Mouse (Mus musculus) midbrain, embryonic 10.5 days (tissue): Measurements from ENCODE around the gene Recql5. TPM values are rescaled to one million over a fixed set of nuclear protein-coding genes. Genes with fewer than 3 reads are reported as not detected.

Source experiments
- DNase-seq: peaks from one replicate; pipeline ENCODE4 v3.0.0-alpha.2; 2017; ENCODE audit warnings: low spot score
- H3K27ac ChIP-seq: fragments of 300-500 bp; sonication (generic); replicated peaks from 2 replicates; pipeline ENCODE4 v1.5.1; 2016; ENCODE audit warnings: mild to moderate bottlenecking
- H3K27me3 ChIP-seq: fragments of 300-500 bp; sonication (generic); 2 replicates; pipeline ENCODE4 v1.6.1; 2016; ENCODE audit warnings: low read depth, mild to moderate bottlenecking; ENCODE audit not compliant: poor library complexity, severe bottlenecking
- H3K36me3 ChIP-seq: fragments of 300-500 bp; sonication (generic); 2 replicates; pipeline ENCODE4 v1.6.1; 2016; ENCODE audit warnings: mild to moderate bottlenecking, moderate library complexity
- H3K4me1 ChIP-seq: fragments of 300-500 bp; sonication (generic); 2 replicates; pipeline ENCODE4 v1.6.1; 2016
- H3K4me3 ChIP-seq: fragments of 300-500 bp; sonication (generic); 2 replicates; pipeline ENCODE4 v1.5.1; 2016; ENCODE audit warnings: mild to moderate bottlenecking, moderate library complexity
- H3K9me3 ChIP-seq: fragments of 300-500 bp; sonication (generic); replicated peaks from 2 replicates; pipeline ENCODE4 v1.6.1; 2016; ENCODE audit warnings: mild to moderate bottlenecking
- WGBS: fragments of 180-500 bp; shearing (Covaris S2); methylation state at CpG from one replicate; pipeline ENCODE4 v1.1.7; 2016; 5-methylcytosine and 5-hydroxymethylcytosine counted together
- polyA plus RNA-seq: library from polyadenylated mRNA; unstranded; fragments of >200 nt; fragmentation: Nextera tagmentation; extraction: Ambion mirVana; gene quantifications from 2 replicates; pipeline ENCODE4 v1.2.1, GENCODE M21; 2016

Recql5 gene
- polyA plus RNA-seq, 1 experiment from 2014 or later = 30.6 TPM

- Histone ChIP-seq H3K27me3 (no peaks in the 10 kb centered on the region), H3K27ac (no peak overlapping the region), H3K36me3 (peaks cover 47% of the 10 kb centered on the region), H3K9me3 (no peaks in the 10 kb centered on the region), H3K4me1 (peaks cover 16% of the 10 kb centered on the region), H3K4me3 (no peak overlapping the region)
- no peak for DNase-seq
- 91% methylated on average over 8 of the region's 8 CpGs for WGBS
Measured at GRCm38 (mm10) chr11:115929031-115929430, 4.2 kb downstream of the Recql5 start.

GRCm38 (mm10) chr11:115921986-115922385 is 11.3 kb downstream of the Recql5 start:
- Histone ChIP-seq H3K9me3 (no peaks in the 10 kb centered on the region), H3K4me3 (no peak overlapping the region), H3K27me3 (no peaks in the 10 kb centered on the region), H3K36me3 (peaks cover 60% of the 10 kb centered on the region), H3K4me1 (no peaks in the 10 kb centered on the region), H3K27ac (no peak overlapping the region)
- WGBS = 77% methylated on average over 1 of the region's 1 CpGs
- DNase-seq = no peak

GRCm38 (mm10) chr11:115920110-115920818 is 13.0 kb downstream of the Recql5 start:
- 60% methylated on average over 6 of the region's 6 CpGs for WGBS
- Histone ChIP-seq H3K4me3 (no peak overlapping the region), H3K27ac (no peak overlapping the region), H3K4me1 (no peaks in the 10 kb centered on the region), H3K36me3 (peaks cover 65% of the 10 kb centered on the region), H3K27me3 (no peaks in the 10 kb centered on the region), H3K9me3 (no peaks in the 10 kb centered on the region)
- no peak for DNase-seq

- Histone ChIP-seq H3K4me1 (no peaks in the 10 kb centered on the region), H3K9me3 (no peaks in the 10 kb centered on the region), H3K27me3 (no peaks in the 10 kb centered on the region), H3K36me3 (peaks cover 65% of the 10 kb centered on the region), H3K27ac (no peak overlapping the region), H3K4me3 (no peak overlapping the region)
- 93% methylated on average over 5 of the region's 5 CpGs for WGBS
- DNase-seq = no peak
Measured at GRCm38 (mm10) chr11:115919073-115919472, 14.2 kb downstream of the Recql5 start.

GRCm38 (mm10) chr11:115918637-115919036 is 14.6 kb downstream of the Recql5 start:
- H3K36me3 ChIP-seq = peaks cover 64% of the 10 kb centered on the region
- DNase-seq = no peak
- WGBS = 91% methylated on average over 5 of the region's 5 CpGs

GRCm38 (mm10) chr11:115916579-115916978 is 16.7 kb downstream of the Recql5 start:
- Histone ChIP-seq H3K27me3 (no peaks in the 10 kb centered on the region), H3K4me1 (no peaks in the 10 kb centered on the region), H3K36me3 (peaks cover 63% of the 10 kb centered on the region), H3K27ac (no peak overlapping the region), H3K4me3 (no peak overlapping the region), H3K9me3 (no peaks in the 10 kb centered on the region)
- no peak for DNase-seq
- 90% methylated on average over 4 of the region's 4 CpGs for WGBS

More at GRCm38 (mm10) chr11:115918637-115919036, 14.6 kb downstream of the Recql5 start:
- Histone ChIP-seq H3K4me1 (no peaks in the 10 kb centered on the region), H3K4me3 (no peak overlapping the region), H3K27me3 (no peaks in the 10 kb centered on the region), H3K9me3 (no peaks in the 10 kb centered on the region), H3K27ac (no peak overlapping the region)

GRCm38 (mm10) chr11:115911632-115912376 is 21.5 kb downstream of the Recql5 start, which contains the start of gene Smim6:
TSS of gene Smim6 (plus strand) at chr11:115912017.
- Histone ChIP-seq H3K9me3 (no peaks in the 10 kb centered on the region), H3K4me3 (no peak within 1 kb of the TSS), H3K27ac (no peak within 1 kb of the TSS), H3K36me3 (peaks cover 66% of the 10 kb centered on the region), H3K4me1 (0 out of 2 replicates have a peak, but pooled peaks cover 2% of the 10 kb centered on the region), H3K27me3 (no peaks in the 10 kb centered on the region)
- WGBS = 89% methylated on average over 11 of the region's 11 CpGs
- DNase-seq = no peak

GRCm38 (mm10) chr11:115911134-115911561 is 22.1 kb downstream of the Recql5 start:
- peaks cover 60% of the 10 kb centered on the region for H3K36me3 ChIP-seq
- no peaks in the 10 kb centered on the region for H3K27me3 ChIP-seq
- H3K27ac ChIP-seq = no peak overlapping the region
- 98% methylated on average over 5 of the region's 5 CpGs for WGBS
- no peak overlapping the region for H3K4me3 ChIP-seq
- H3K4me1 ChIP-seq = peaks cover 9% of the 10 kb centered on the region
- no peaks in the 10 kb centered on the region for H3K9me3 ChIP-seq
- no peak for DNase-seq

- Histone ChIP-seq H3K27ac (0 out of 2 replicates have a peak overlapping the region, but pooled peaks have one; percentile 74), H3K36me3 (peaks cover 25% of the 10 kb centered on the region), H3K9me3 (no peaks in the 10 kb centered on the region), H3K4me3 (no peak overlapping the region), H3K4me1 (peaks cover 48% of the 10 kb centered on the region), H3K27me3 (no peaks in the 10 kb centered on the region)
- 92% methylated on average over 5 of the region's 5 CpGs for WGBS
- no peak for DNase-seq
Measured at GRCm38 (mm10) chr11:115906521-115906920, 26.8 kb downstream of the Recql5 start.

GRCm38 (mm10) chr11:115906116-115906515 is 27.2 kb downstream of the Recql5 start:
- Histone ChIP-seq H3K27ac (peak overlapping the region; percentile 74), H3K36me3 (peaks cover 21% of the 10 kb centered on the region), H3K4me1 (peaks cover 52% of the 10 kb centered on the region), H3K9me3 (no peaks in the 10 kb centered on the region), H3K4me3 (no peak overlapping the region), H3K27me3 (no peaks in the 10 kb centered on the region)
- no peak for DNase-seq
- 74% methylated on average over 3 of the region's 3 CpGs for WGBS

GRCm38 (mm10) chr11:115904956-115905790 is 28.1 kb downstream of the Recql5 start:
- H3K27ac ChIP-seq = peak overlapping the region; percentile 74
- 47% methylated on average over 16 of the region's 16 CpGs for WGBS
- no peaks in the 10 kb centered on the region for H3K9me3 ChIP-seq

GRCm38 (mm10) chr11:115904231-115904955 is 28.9 kb downstream of the Recql5 start:
- 80% methylated on average over 8 of the region's 8 CpGs for WGBS
- Histone ChIP-seq H3K27me3 (no peaks in the 10 kb centered on the region), H3K27ac (peak overlapping the region; percentile 74), H3K36me3 (peaks cover 16% of the 10 kb centered on the region), H3K4me1 (peaks cover 69% of the 10 kb centered on the region), H3K4me3 (no peak overlapping the region), H3K9me3 (no peaks in the 10 kb centered on the region)
- DNase-seq = no peak

More at GRCm38 (mm10) chr11:115904956-115905790, 28.1 kb downstream of the Recql5 start:
- H3K27me3 ChIP-seq = no peaks in the 10 kb centered on the region
- peaks cover 17% of the 10 kb centered on the region for H3K36me3 ChIP-seq
- 0 out of 2 replicates have a peak overlapping the region, but pooled peaks have one; percentile 4 for H3K4me3 ChIP-seq
- peaks cover 61% of the 10 kb centered on the region for H3K4me1 ChIP-seq
- no peak for DNase-seq
